Mouse (Mus musculus): ENCODE measurements at regions not wholly inside any gene's neighbourhood (a gene's known extent, or its start where the extent isn't known, plus 50 kb on each side); places are given as distances from the start of the nearest gene placed in this dataset.

DNA sequence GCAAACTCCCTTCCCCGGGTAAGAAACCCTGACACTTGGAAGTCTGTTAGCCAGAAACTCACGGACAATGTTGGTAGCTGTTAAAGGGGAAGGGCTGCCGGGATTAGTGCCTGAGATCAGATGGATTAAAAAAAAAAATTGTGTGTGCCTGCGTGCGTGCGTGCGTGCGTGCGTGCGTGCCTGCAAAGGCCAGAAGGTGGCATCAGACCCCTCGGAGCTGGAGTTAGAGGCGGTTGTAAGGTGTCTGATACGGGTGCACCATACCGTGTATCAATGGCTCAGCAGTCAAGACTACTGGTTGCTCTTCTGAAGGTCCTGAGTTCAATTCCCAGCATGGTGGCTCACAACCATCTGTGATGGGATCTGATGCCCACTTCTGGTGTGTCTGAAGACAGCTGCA, 59.0 kb upstream of the Ccdc167 start:
- ATAC-seq (replicated peaks; ENCODE audit: poor library complexity): no peak

DNA sequence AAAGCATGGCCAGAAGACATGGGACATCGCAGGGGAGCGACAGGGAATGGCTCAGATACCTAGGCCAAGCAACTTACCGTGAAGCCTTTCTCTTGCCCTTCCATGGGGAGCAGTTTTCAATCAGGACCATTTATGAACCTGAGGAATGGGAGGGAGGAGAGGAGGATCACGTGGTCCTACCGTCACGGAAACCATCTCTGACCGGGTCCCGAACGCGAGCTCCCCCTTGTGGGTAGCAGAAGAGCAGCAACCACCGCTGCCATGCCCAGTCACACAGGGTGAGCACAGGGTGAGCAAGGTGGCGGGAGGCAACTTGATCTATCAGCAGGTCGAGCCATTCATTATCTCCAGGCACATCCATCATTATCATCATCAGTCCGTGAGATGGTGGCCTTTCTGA, 56.5 kb upstream of the Ccdc167 start:
- ATAC-seq (replicated peaks; ENCODE audit: poor library complexity): peak; percentile 90

- no peak for ATAC-seq (replicated peaks; ENCODE audit: poor library complexity)
Observed at GRCm38 (mm10) chr17:29770914-29771313, 54.1 kb upstream of the Ccdc167 start.

- ATAC-seq (replicated peaks; ENCODE audit: poor library complexity): peak; percentile 29
Observed at GRCm38 (mm10) chr17:29769631-29770030, 52.8 kb upstream of the Ccdc167 start.

DNA sequence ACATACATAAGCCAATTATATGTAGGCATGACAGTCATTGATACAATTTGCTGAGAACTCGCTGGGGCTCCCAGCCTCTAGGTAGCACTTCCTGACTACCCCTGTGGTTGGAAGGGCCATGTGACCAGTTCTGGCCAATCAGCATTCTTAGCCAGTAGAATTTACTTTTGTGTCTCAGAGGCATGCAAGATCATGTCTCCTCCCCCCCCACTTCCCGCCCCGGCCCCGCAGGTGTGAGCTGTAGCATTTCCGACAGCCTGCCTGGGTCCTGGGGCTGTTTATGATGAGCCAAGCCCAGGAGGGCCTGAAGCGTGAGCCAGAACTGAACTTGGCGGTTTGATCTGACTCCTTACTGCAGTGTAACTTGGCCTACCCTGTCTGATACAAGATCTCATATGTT, 52.3 kb upstream of the Ccdc167 start:
- peak; percentile 67 for ATAC-seq (replicated peaks; ENCODE audit: poor library complexity)

DNA sequence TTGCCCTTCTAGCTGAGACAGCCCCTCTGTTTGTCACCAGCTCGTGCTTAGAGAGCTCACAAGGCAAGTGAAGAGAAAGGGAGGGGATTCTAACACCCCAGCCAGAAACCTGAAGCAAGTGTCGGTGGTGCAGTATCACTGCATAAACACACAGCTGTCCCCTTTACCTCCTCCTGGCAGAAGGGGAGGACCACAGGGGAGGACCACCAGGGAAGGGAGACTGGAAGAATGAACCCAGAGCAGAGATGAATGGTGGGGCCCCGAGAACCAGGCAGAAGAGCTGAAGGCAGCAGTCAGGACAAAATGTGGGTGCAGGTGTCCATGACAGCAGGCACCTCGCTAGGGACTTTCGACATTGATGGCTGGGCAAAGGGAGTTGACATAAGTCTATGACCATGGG, 51.8 kb upstream of the Ccdc167 start:
- ATAC-seq (replicated peaks; ENCODE audit: poor library complexity): 0 out of 2 replicates have a peak, but pooled peaks have one; percentile 1
